Mouse (Mus musculus) forebrain, embryonic 14.5 days (tissue): Measurements from ENCODE around the gene Gm3448. TPM values are rescaled to one million over a fixed set of nuclear protein-coding genes. Genes with fewer than 3 reads are reported as not detected.
A peak's percentile ranks its signal among the peaks of the same experiment; 100 is the strongest.
"Not testable (repeated sequence)": the region's sequence is repeated elsewhere in the genome, so short reads cannot be mapped to it uniquely, and the experiment has no call there.

Experiments used
- ATAC-seq: fragments of 200-750 bp; cut with Nextera tagmentation; 2 replicates; pipeline ENCODE4 v1.8.0; 2017; ENCODE audit warnings: mild to moderate bottlenecking, moderate library complexity
- DNase-seq: peaks from one replicate; pipeline ENCODE4 v3.0.0-alpha.2; 2015; ENCODE audit warnings: low spot score
- H3K27ac ChIP-seq: fragments of 300-500 bp; sonication (generic); 2 replicates; pipeline ENCODE4 v1.5.1; 2014; ENCODE audit warnings: low read depth, mild to moderate bottlenecking, control low read depth, low read length, moderate library complexity
- H3K27me3 ChIP-seq: fragments of 300-500 bp; sonication (generic); replicated peaks from 2 replicates; pipeline ENCODE4 v1.6.1; 2014; ENCODE audit warnings: low read length, control low read depth, mixed read lengths; ENCODE audit not compliant: control insufficient read depth, insufficient read depth
- H3K36me3 ChIP-seq: fragments of 300-500 bp; sonication (generic); 2 replicates; pipeline ENCODE4 v1.6.1; 2014; ENCODE audit warnings: low read length, control low read depth; ENCODE audit not compliant: control insufficient read depth, insufficient read depth
- H3K4me1 ChIP-seq: fragments of 300-500 bp; sonication (generic); 2 replicates; pipeline ENCODE4 v1.6.1; 2014; ENCODE audit warnings: antibody characterized with exemption, low read length, control low read depth; ENCODE audit not compliant: control insufficient read depth, insufficient read depth
- H3K4me2 ChIP-seq: fragments of 300-500 bp; sonication (generic); 2 replicates; pipeline ENCODE4 v1.6.1; 2014; ENCODE audit warnings: mild to moderate bottlenecking, control low read depth, low read length
- H3K4me3 ChIP-seq: fragments of 300-500 bp; sonication (generic); 2 replicates; pipeline ENCODE4 v1.5.1; 2014; ENCODE audit warnings: low read depth, low read length, control low read depth
- H3K9ac ChIP-seq: fragments of 300-500 bp; sonication (generic); 2 replicates; pipeline ENCODE4 v1.6.1; 2014; ENCODE audit warnings: mild to moderate bottlenecking, low read length, control low read depth, moderate library complexity
- H3K9me3 ChIP-seq: fragments of 300-500 bp; sonication (generic); replicated peaks from 2 replicates; pipeline ENCODE4 v1.6.1; 2016; ENCODE audit warnings: low read length, control low read depth, mixed read lengths; ENCODE audit not compliant: control insufficient read depth
- WGBS: fragments of 180-500 bp; shearing (Covaris S2); extraction: QIAGEN DNeasy Blood & Tissue Kit; methylation state at CpG from one replicate; pipeline ENCODE4 v1.1.7; 2014; 5-methylcytosine and 5-hydroxymethylcytosine counted together
- polyA plus RNA-seq: library from polyadenylated mRNA; unstranded; fragments of >200 nt; fragmentation: Nextera tagmentation; extraction: Ambion mirVana; gene quantifications from 2 replicates; pipeline ENCODE4 v1.2.1, GENCODE M21; 2014

Gm3448 gene
- polyA plus RNA-seq, 1 experiment from 2014 or later, result 2.8 TPM

- H3K9ac ChIP-seq, H3K9me3 ChIP-seq, DNase-seq, H3K4me3 ChIP-seq, H3K27me3 ChIP-seq, H3K4me1 ChIP-seq, H3K27ac ChIP-seq, H3K4me2 ChIP-seq, H3K36me3 ChIP-seq: not testable (repeated sequence)
- ATAC-seq, result peak; percentile 99
- no CpG with 5 or more reads among the region's 60 CpGs for WGBS
These were observed 62.8 kb downstream of the Gm3448 start, which contains the start of the genes 9030025P20Rik and Gm3417 for GRCm38 (mm10) chr17:14978362-14979038. TSS of gene 9030025P20Rik (plus strand) at chr17:14978468. TSS of gene Gm3417 (minus strand) at chr17:14978790.

GRCm38 (mm10) chr17:14977718-14978361, 63.5 kb downstream of the Gm3448 start:
- peak; percentile 6; the same call in 1 of the 2 replicates for ATAC-seq
- not testable (repeated sequence) for H3K4me1 ChIP-seq, DNase-seq, H3K27me3 ChIP-seq, H3K9ac ChIP-seq, H3K27ac ChIP-seq, H3K4me3 ChIP-seq, H3K36me3 ChIP-seq, H3K9me3 ChIP-seq, H3K4me2 ChIP-seq
- under 1% methylated on average over 4 of the region's 7 CpGs for WGBS

DNA sequence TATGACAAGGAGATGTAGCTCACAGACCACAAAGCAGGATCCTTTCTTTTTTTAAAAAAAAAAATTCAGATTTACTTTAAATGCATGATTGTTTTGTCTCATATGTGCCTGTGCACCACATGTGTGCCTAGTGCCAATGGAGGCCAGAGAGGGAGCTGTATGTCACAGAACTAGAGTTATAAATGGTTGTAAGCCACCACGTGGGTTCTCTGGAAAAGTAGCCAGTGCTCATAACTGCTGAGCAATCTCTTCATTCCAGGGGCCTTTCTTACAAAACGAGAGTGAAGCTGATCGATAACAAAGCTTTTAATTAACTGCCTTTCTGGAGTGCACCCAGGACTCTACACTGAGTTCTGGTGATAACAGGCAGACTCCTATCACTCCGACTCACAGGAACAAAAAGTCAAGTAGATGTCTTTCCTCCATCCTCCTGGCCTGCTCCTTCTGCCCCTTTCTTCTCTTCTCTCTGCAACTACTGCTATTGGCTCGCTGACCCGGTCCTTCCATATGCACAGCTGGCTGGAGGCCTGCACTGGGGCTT, 72.9 kb downstream of the Gm3448 start:
- H3K9me3 ChIP-seq, H3K4me2 ChIP-seq, H3K4me3 ChIP-seq, DNase-seq, H3K4me1 ChIP-seq, ATAC-seq, H3K27me3 ChIP-seq, H3K36me3 ChIP-seq, H3K27ac ChIP-seq, H3K9ac ChIP-seq: not testable (repeated sequence)
- WGBS, result no CpG with 5 or more reads among the region's 6 CpGs

GRCm38 (mm10) chr17:14961557-14962154, 79.7 kb downstream of the Gm3448 start:
- H3K4me2 ChIP-seq, H3K9ac ChIP-seq, DNase-seq, H3K27ac ChIP-seq, H3K4me1 ChIP-seq, H3K27me3 ChIP-seq, H3K4me3 ChIP-seq, H3K9me3 ChIP-seq, H3K36me3 ChIP-seq: not testable (repeated sequence)
- no CpG with 5 or more reads among the region's 44 CpGs for WGBS
- peak; percentile 96 for ATAC-seq

GRCm38 (mm10) chr17:14960951-14961556, 80.3 kb downstream of the Gm3448 start, which contains the start of gene Phf10:
TSS of gene Phf10 (minus strand) at chr17:14961273.
- peak; percentile 11 for DNase-seq
- H3K27me3 ChIP-seq, H3K9me3 ChIP-seq, H3K36me3 ChIP-seq, H3K4me1 ChIP-seq: not testable (repeated sequence)
- Histone ChIP-seq H3K9ac (peak within 1 kb of the TSS; percentile 73), H3K4me2 (peak within 1 kb of the TSS; percentile 93), H3K27ac (peak within 1 kb of the TSS; percentile 52; the same call in 1 of the 2 replicates), H3K4me3 (peak within 1 kb of the TSS; percentile 63)
- WGBS, result under 1% methylated on average over 44 of the region's 100 CpGs
- peak; percentile 85 for ATAC-seq

- Histone ChIP-seq H3K27me3 (no peaks in the 10 kb centered on the region), H3K27ac (no peak overlapping the region), H3K9me3 (no peaks in the 10 kb centered on the region), H3K9ac (peak overlapping the region; percentile 73), H3K36me3 (peaks cover 9% of the 10 kb centered on the region; the same call in 1 of the 2 replicates), H3K4me1 (peaks cover 6% of the 10 kb centered on the region), H3K4me3 (peak overlapping the region; percentile 63), H3K4me2 (peak overlapping the region; percentile 93)
- WGBS, result 0% methylated on average over 13 of the region's 23 CpGs
- DNase-seq (peak; percentile 2), ATAC-seq (peak; percentile 13)
These were observed 80.8 kb downstream of the Gm3448 start for GRCm38 (mm10) chr17:14960520-14960919.

- no peaks in the 10 kb centered on the region for H3K27me3 ChIP-seq
- H3K4me2 ChIP-seq, result peak overlapping the region; percentile 93
- no peak overlapping the region for H3K27ac ChIP-seq
- H3K9me3 ChIP-seq, result no peaks in the 10 kb centered on the region
- H3K4me3 ChIP-seq, result peak overlapping the region; percentile 22
- peaks cover 9% of the 10 kb centered on the region; the same call in 1 of the 2 replicates for H3K36me3 ChIP-seq
- WGBS, result 21% methylated on average over 3 of the region's 3 CpGs
- DNase-seq (peak; percentile 7), ATAC-seq (no peak)
- H3K4me1 ChIP-seq, result peaks cover 6% of the 10 kb centered on the region
- H3K9ac ChIP-seq, result peak overlapping the region; percentile 30; the same call in 1 of the 2 replicates
These were observed 81.4 kb downstream of the Gm3448 start for GRCm38 (mm10) chr17:14959979-14960378.

DNA sequence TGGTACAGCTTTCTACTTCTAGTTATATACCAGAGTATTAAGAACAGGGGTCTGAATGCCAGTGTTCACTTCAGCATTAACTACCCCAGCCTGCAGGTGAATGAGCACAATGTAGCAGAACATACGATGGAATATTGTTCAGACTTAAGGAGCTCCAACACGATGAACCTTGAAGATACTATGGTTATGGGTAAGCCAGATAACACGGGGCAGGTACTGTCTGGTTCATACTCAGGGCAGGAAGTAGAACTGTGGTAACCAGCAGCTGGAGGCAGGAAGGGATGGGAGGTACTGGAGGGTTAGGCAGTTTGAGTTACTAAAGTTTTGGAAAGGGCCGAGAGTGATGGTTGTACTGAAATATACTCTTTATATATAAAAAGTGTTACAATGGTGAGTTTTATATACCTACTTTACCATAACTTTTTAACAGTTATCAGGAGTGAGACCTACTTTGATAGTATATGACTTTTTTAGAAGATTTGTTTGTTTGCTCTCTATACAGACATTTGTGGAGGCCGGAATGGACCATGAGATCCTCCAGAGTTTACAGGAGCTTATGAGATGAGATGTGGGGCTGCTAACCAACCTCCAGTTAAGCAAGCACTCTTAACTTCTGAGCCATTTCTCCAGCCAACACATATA, 82.5 kb downstream of the Gm3448 start:
- no peaks in the 10 kb centered on the region for H3K27me3 ChIP-seq
- H3K36me3 ChIP-seq, result peaks cover 18% of the 10 kb centered on the region
- H3K9me3 ChIP-seq, result no peaks in the 10 kb centered on the region
- no peak overlapping the region for H3K9ac ChIP-seq
- H3K4me1 ChIP-seq, result peaks cover 6% of the 10 kb centered on the region
- DNase-seq, result no peak
- no peak for ATAC-seq
- no peak overlapping the region for H3K27ac ChIP-seq
- 91% methylated on average over 5 of the region's 5 CpGs for WGBS
- H3K4me2 ChIP-seq, result no peak overlapping the region
- no peak overlapping the region for H3K4me3 ChIP-seq
